Mouse (Mus musculus) megakaryocyte progenitor cell, adult 5-6 weeks (primary cell): Measurements from ENCODE around the gene Dhx36. TPM values are rescaled to one million over a fixed set of nuclear protein-coding genes. Genes with fewer than 3 reads are reported as not detected.

Source experiments
- ATAC-seq: replicated peaks from 2 replicates; pipeline ENCODE4 v1.8.0; 2016; ENCODE audit warnings: mild to moderate bottlenecking, moderate TSS enrichment, inconsistent platforms; ENCODE audit not compliant: poor library complexity
- total RNA-seq, 2 experiments: library from RNA; stranded (forward) in 1 of 2; stranded (reverse) in 1 of 2; fragments of 157-497, 149-512 nt in 1 of 2; fragments of 200-1000 nt in 1 of 2; gene quantifications; 2 replicates each; pipeline versions ENCODE4 v1.2.3 to v1.2.4; 2015 to 2017

Dhx36 gene
- total RNA-seq, 2 experiments from 2014 or later: 38.9 to 46.6 TPM

GRCm38 (mm10) chr3:62435923-62436322 is 70.9 kb downstream of the Dhx36 start:
- ATAC-seq: peak; percentile 26; the same call in 1 of the 2 replicates

GRCm38 (mm10) chr3:62433675-62434074 is 73.1 kb downstream of the Dhx36 start:
- ATAC-seq: no peak

- no peak for ATAC-seq
These were observed 88.2 kb downstream of the Dhx36 start for GRCm38 (mm10) chr3:62418387-62419138.

Other genes with a start within 250 kb of the Dhx36 start
- not detected in 2 replicates for gene Arhgef26, start 168.7 kb downstream of the Dhx36 start, total RNA-seq (2015)
- gene Arhgef26, start 168.7 kb downstream of the Dhx36 start, total RNA-seq (2017): 0.14 TPM in 1 of 2 replicates, not detected in the other
- gene Gpr149, start 98.1 kb upstream of the Dhx36 start, total RNA-seq (2015): not detected in 2 replicates
- gene Gpr149, start 98.1 kb upstream of the Dhx36 start, total RNA-seq (2017): not detected in 2 replicates